Mouse (Mus musculus): Measurements from ENCODE around the gene Fbxo21. TPM values are rescaled to one million over a fixed set of nuclear protein-coding genes. Genes with fewer than 3 reads are reported as not detected.

The Fbxo21 gene
- polyA plus RNA-seq, 1 experiment from 2014 or later = 56.1 TPM

GRCm38 (mm10) chr5:118057508-118058111, 81.1 kb downstream of the Fbxo21 start:
- Histone ChIP-seq H3K9ac (no peak overlapping the region), H3K4me2 (replicated peaks) (no peak overlapping the region), H3K4me3 (replicated peaks) (no peak overlapping the region), H3K27ac (no peak overlapping the region), H3K9me3 (no peaks in the 10 kb centered on the region), H3K36me3 (no peaks in the 10 kb centered on the region), H3K4me1 (replicated peaks) (no peaks in the 10 kb centered on the region), H3K27me3 (replicated peaks) (no peaks in the 10 kb centered on the region)
- no peak for ATAC-seq
- 50% methylated on average over 8 of the region's 8 CpGs for WGBS

DNA sequence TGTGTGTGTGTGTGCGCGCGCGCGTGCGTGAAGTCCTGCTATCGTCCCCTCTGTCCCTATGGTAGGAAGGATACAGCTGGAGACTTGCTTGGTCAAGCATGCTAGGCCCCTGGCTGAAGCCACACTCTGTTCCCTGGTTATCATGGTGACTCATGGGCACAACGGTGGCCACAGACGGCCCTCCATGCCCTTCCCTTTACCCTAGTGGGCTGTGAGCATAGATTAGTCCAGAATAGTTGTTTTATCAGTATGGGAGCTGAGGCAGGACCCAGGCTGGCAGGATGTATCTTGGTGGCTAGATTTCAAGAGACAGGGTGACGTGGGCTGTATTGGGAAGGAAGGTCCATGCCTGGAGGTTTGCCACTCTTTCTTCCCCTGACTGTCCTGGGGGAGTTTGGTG, 82.3 kb downstream of the Fbxo21 start:
- no peak for ATAC-seq
- H3K36me3 ChIP-seq = no peaks in the 10 kb centered on the region
- no peak overlapping the region for H3K4me3 ChIP-seq (replicated peaks)
- no peak overlapping the region for H3K9ac ChIP-seq
- WGBS = 86% methylated on average over 10 of the region's 10 CpGs
- no peaks in the 10 kb centered on the region for H3K4me1 ChIP-seq (replicated peaks)
- H3K27me3 ChIP-seq (replicated peaks) = no peaks in the 10 kb centered on the region
- H3K9me3 ChIP-seq = no peaks in the 10 kb centered on the region
- H3K4me2 ChIP-seq (replicated peaks) = no peak overlapping the region
- no peak overlapping the region for H3K27ac ChIP-seq

DNA sequence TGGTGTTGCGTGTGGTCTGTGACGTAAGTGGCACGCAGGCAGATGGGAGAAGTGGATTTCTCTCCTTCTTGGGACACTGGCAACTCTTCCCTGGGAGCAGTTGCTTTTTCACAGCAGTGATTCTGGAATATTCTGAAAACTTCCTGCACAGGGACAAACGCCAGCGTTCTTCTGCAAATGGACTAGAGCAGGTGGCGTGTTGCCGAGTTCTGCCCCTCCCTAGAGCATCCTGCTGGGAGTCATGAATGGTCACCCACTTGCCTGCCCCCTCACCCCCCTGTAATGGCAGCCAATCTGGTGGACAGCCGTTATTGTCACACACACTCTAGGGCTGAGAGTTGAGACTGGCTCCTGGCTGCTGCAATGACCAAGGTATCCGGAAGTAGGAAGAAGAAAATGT, 83.1 kb downstream of the Fbxo21 start:
- Histone ChIP-seq H3K4me2 (replicated peaks) (no peak overlapping the region), H3K36me3 (no peaks in the 10 kb centered on the region), H3K9me3 (no peaks in the 10 kb centered on the region), H3K27me3 (replicated peaks) (no peaks in the 10 kb centered on the region), H3K4me3 (replicated peaks) (no peak overlapping the region), H3K4me1 (replicated peaks) (no peaks in the 10 kb centered on the region), H3K9ac (no peak overlapping the region), H3K27ac (no peak overlapping the region)
- 84% methylated on average over 9 of the region's 9 CpGs for WGBS
- ATAC-seq = no peak

Other genes starting within 250 kb of the Fbxo21 start
- gene Nos1, start 195.7 kb upstream of the Fbxo21 start, polyA plus RNA-seq (2015; fragmentation: Nextera tagmentation; extraction: Ambion mirVana) = 0.68 and 0.87 TPM in 2 replicates
- gene Tesc, start 51.0 kb downstream of the Fbxo21 start, polyA plus RNA-seq (2015; fragmentation: Nextera tagmentation; extraction: Ambion mirVana) = 3.3 and 4.7 TPM in 2 replicates
- 20.7 and 22.6 TPM in 2 replicates for gene Fbxw8, start 178.7 kb downstream of the Fbxo21 start, polyA plus RNA-seq (2015; fragmentation: Nextera tagmentation; extraction: Ambion mirVana)
- 0.11 and 0.25 TPM in 2 replicates for gene Hrk, start 187.9 kb downstream of the Fbxo21 start, polyA plus RNA-seq (2015; fragmentation: Nextera tagmentation; extraction: Ambion mirVana)

Measured in intestine, embryonic 15.5 days (tissue).